Mouse (Mus musculus): ENCODE data around the gene Id2.

DNA sequence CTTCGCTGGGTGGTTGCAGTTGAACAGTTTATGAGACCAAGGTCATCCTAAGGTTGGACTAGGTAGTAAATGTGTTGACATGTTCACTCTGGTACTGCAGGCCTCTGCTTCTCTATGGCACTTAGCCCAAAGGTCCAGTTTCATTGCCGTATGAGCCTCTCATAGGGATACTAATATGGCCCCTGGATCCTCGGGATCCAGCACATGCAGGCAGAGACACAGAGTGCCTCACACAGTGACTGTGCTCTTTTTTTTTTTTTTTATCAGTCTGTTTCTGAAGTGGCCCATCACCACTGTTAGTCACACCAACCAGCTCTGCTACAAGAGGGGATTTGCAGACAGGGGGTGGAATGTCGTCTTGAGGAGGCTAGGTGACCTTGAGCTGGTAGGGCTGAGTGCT is 23.6 kb downstream of the Id2 start:
- TF ChIP-seq CTCF (IDR thresholded peaks at IDR 0.05; ENCODE audit: borderline replicate concordance, extremely low read depth, insufficient read depth, insufficient read length), result no peak
- no peak for TF ChIP-seq POLR2A (IDR thresholded peaks at IDR 0.05; ENCODE audit: borderline replicate concordance, extremely low read depth, insufficient read depth, insufficient read length, poor library complexity, severe bottlenecking)
